Mouse (Mus musculus) kidney, embryonic 14.5 days (tissue): ENCODE results near the gene Top3a. TPM values are rescaled to one million over a fixed set of nuclear protein-coding genes. Genes with fewer than 3 reads are reported as not detected.
A peak's percentile ranks its signal among the peaks of the same experiment; 100 is the strongest.
"Not testable (repeated sequence)": the region's sequence is repeated elsewhere in the genome, so short reads cannot be mapped to it uniquely, and the experiment has no call there.

Experiments
- ATAC-seq: fragments of 200-750 bp; cut with Nextera tagmentation; 2 replicates; pipeline ENCODE4 v1.8.0; 2017; ENCODE audit warnings: moderate number of reproducible peaks, mild to moderate bottlenecking, moderate TSS enrichment, moderate library complexity; ENCODE audit not compliant: low FRiP score, low TSS enrichment
- H3K27ac ChIP-seq: fragments of 300-500 bp; sonication (generic); 2 replicates; pipeline ENCODE4 v1.5.1; 2014; ENCODE audit warnings: low read depth, mild to moderate bottlenecking, low read length, moderate library complexity, mixed read lengths
- H3K27me3 ChIP-seq: fragments of 300-500 bp; sonication (generic); 2 replicates; pipeline ENCODE4 v1.6.1; 2014; ENCODE audit warnings: mild to moderate bottlenecking, low read length; ENCODE audit not compliant: control insufficient read depth, insufficient read depth
- H3K36me3 ChIP-seq: fragments of 300-500 bp; sonication (generic); 2 replicates; pipeline ENCODE4 v1.6.1; 2014; ENCODE audit warnings: low read length, mixed read lengths; ENCODE audit not compliant: control insufficient read depth, insufficient read depth
- H3K4me1 ChIP-seq: fragments of 300-500 bp; sonication (generic); 2 replicates; pipeline ENCODE4 v1.6.1; 2014; ENCODE audit warnings: low read length, mixed read lengths; ENCODE audit not compliant: control insufficient read depth, insufficient read depth
- H3K4me2 ChIP-seq: fragments of 300-500 bp; sonication (generic); replicated peaks from 2 replicates; pipeline ENCODE4 v1.6.1; 2014; ENCODE audit warnings: low read depth, mild to moderate bottlenecking, low read length
- H3K4me3 ChIP-seq: fragments of 300-500 bp; sonication (generic); 2 replicates; pipeline ENCODE4 v1.5.1; 2014; ENCODE audit warnings: mild to moderate bottlenecking, low read length
- H3K9ac ChIP-seq: fragments of 300-500 bp; sonication (generic); 2 replicates; pipeline ENCODE4 v1.6.1; 2014; ENCODE audit warnings: low read depth, mild to moderate bottlenecking, low read length, moderate library complexity
- H3K9me3 ChIP-seq: fragments of 300-500 bp; sonication (generic); 2 replicates; pipeline ENCODE4 v1.6.1; 2016; ENCODE audit warnings: low read length; ENCODE audit not compliant: control insufficient read depth
- WGBS: fragments of 180-500 bp; shearing (Covaris S2); extraction: QIAGEN DNeasy Blood & Tissue Kit; methylation state at CpG from one replicate; pipeline ENCODE4 v1.1.7; 2014; 5-methylcytosine and 5-hydroxymethylcytosine counted together
- polyA plus RNA-seq: library from polyadenylated mRNA; unstranded; fragments of >200 nt; fragmentation: Nextera tagmentation; extraction: Ambion mirVana; gene quantifications from 2 replicates; pipeline ENCODE4 v1.2.1, GENCODE M21; 2014

Top3a gene
- 13.7 and 21.5 TPM in 2 replicates for polyA plus RNA-seq

GRCm38 (mm10) chr11:60776829-60777740 lies at the start of gene Top3a, which contains the start of gene Smcr8:
TSS of gene Top3a (minus strand) at chr11:60777365.
TSS of gene Smcr8 (plus strand) at chr11:60777524.
- H3K4me3 ChIP-seq, result peak within 1 kb of the TSS; percentile 71
- H3K9me3 ChIP-seq, result no peaks in the 10 kb centered on the region
- H3K4me2 ChIP-seq, result peak within 1 kb of the TSS; percentile 68
- peak within 1 kb of the TSS; percentile 72 for H3K9ac ChIP-seq
- no peaks in the 10 kb centered on the region for H3K27me3 ChIP-seq
- peak within 1 kb of the TSS; percentile 49 for H3K27ac ChIP-seq
- ATAC-seq, result peak; percentile 96
- WGBS, result under 1% methylated on average over 62 of the region's 62 CpGs
- peaks cover 45% of the 10 kb centered on the region for H3K4me1 ChIP-seq
- peaks cover 11% of the 10 kb centered on the region for H3K36me3 ChIP-seq

- WGBS, result 67% methylated on average over 1 of the region's 1 CpGs
- H3K4me1 ChIP-seq, result peaks cover 6% of the 10 kb centered on the region
- H3K9ac ChIP-seq, result no peak overlapping the region
- H3K4me3 ChIP-seq, result no peak overlapping the region
- no peak for ATAC-seq
- no peaks in the 10 kb centered on the region for H3K36me3 ChIP-seq
- no peaks in the 10 kb centered on the region for H3K27me3 ChIP-seq
- H3K9me3 ChIP-seq, result no peaks in the 10 kb centered on the region
- no peak overlapping the region for H3K4me2 ChIP-seq
- H3K27ac ChIP-seq, result no peak overlapping the region
Measured at GRCm38 (mm10) chr11:60826700-60827099, 49.5 kb upstream of the Top3a start.

- 77% methylated on average over 3 of the region's 3 CpGs for WGBS
- H3K4me3 ChIP-seq, result no peak overlapping the region
- H3K4me2 ChIP-seq, result no peak overlapping the region
- no peak for ATAC-seq
- H3K27ac ChIP-seq, result no peak overlapping the region
- H3K9ac ChIP-seq, result no peak overlapping the region
- H3K9me3 ChIP-seq, result no peaks in the 10 kb centered on the region
- no peaks in the 10 kb centered on the region for H3K36me3 ChIP-seq
- H3K4me1 ChIP-seq, result no peaks in the 10 kb centered on the region
- H3K27me3 ChIP-seq, result no peaks in the 10 kb centered on the region
Measured at GRCm38 (mm10) chr11:60825191-60825590, 48.0 kb upstream of the Top3a start.

- H3K4me1 ChIP-seq, result no peaks in the 10 kb centered on the region
- no peak overlapping the region for H3K4me2 ChIP-seq
- H3K4me3 ChIP-seq, result no peak overlapping the region
- H3K36me3 ChIP-seq, result no peaks in the 10 kb centered on the region
- 76% methylated on average over 2 of the region's 2 CpGs for WGBS
- ATAC-seq, result no peak
- H3K27me3 ChIP-seq, result no peaks in the 10 kb centered on the region
- H3K9me3 ChIP-seq, result no peaks in the 10 kb centered on the region
- no peak overlapping the region for H3K27ac ChIP-seq
- H3K9ac ChIP-seq, result no peak overlapping the region
Measured at GRCm38 (mm10) chr11:60823771-60824170, 46.6 kb upstream of the Top3a start.

- Histone ChIP-seq H3K27ac (no peak overlapping the region), H3K9me3 (no peaks in the 10 kb centered on the region), H3K4me1 (no peaks in the 10 kb centered on the region), H3K9ac (no peak overlapping the region), H3K36me3 (no peaks in the 10 kb centered on the region), H3K4me2 (no peak overlapping the region), H3K27me3 (no peaks in the 10 kb centered on the region), H3K4me3 (no peak overlapping the region)
- ATAC-seq, result no peak
- WGBS, result 73% methylated on average over 5 of the region's 5 CpGs
Measured at GRCm38 (mm10) chr11:60816398-60816797, 39.2 kb upstream of the Top3a start.

- H3K36me3 ChIP-seq, ATAC-seq, H3K9me3 ChIP-seq, H3K27me3 ChIP-seq: not testable (repeated sequence)
- peak within 1 kb of the TSS; percentile 39 for H3K4me3 ChIP-seq
- peaks cover 14% of the 10 kb centered on the region for H3K4me1 ChIP-seq
- 30% methylated on average over 6 of the region's 6 CpGs for WGBS
- H3K4me2 ChIP-seq, result peak within 1 kb of the TSS; percentile 56
- peak within 1 kb of the TSS; percentile 25 for H3K9ac ChIP-seq
- 0 out of 2 replicates have a peak within 1 kb of the TSS, but pooled peaks have one; percentile 45 for H3K27ac ChIP-seq
Measured at GRCm38 (mm10) chr11:60811618-60812017, 34.5 kb upstream of the Top3a start, which contains the start of gene Shmt1. TSS of gene Shmt1 (minus strand) at chr11:60811718.

GRCm38 (mm10) chr11:60811054-60811460 lies 33.9 kb upstream of the Top3a start:
- Histone ChIP-seq H3K9ac (peak overlapping the region; percentile 25), H3K4me1 (peaks cover 14% of the 10 kb centered on the region), H3K9me3 (no peaks in the 10 kb centered on the region), H3K27me3 (no peaks in the 10 kb centered on the region), H3K27ac (no peak overlapping the region), H3K36me3 (no peaks in the 10 kb centered on the region; the same call in 1 of the 2 replicates), H3K4me3 (peak overlapping the region; percentile 39), H3K4me2 (peak overlapping the region; percentile 56)
- peak; percentile 99 for ATAC-seq
- WGBS, result under 1% methylated on average over 29 of the region's 29 CpGs

- no peaks in the 10 kb centered on the region for H3K9me3 ChIP-seq
- peak overlapping the region; percentile 25; the same call in 1 of the 2 replicates for H3K9ac ChIP-seq
- peak overlapping the region; percentile 45; the same call in 1 of the 2 replicates for H3K27ac ChIP-seq
- H3K36me3 ChIP-seq, result no peaks in the 10 kb centered on the region; the same call in 1 of the 2 replicates
- H3K4me3 ChIP-seq, result peak overlapping the region; percentile 39
- H3K4me2 ChIP-seq, result peak overlapping the region; percentile 56
- WGBS, result 9% methylated on average over 14 of the region's 14 CpGs
- H3K4me1 ChIP-seq, result peaks cover 14% of the 10 kb centered on the region
- 0 out of 2 replicates have a peak, but pooled peaks have one; percentile 2 for ATAC-seq
- H3K27me3 ChIP-seq, result no peaks in the 10 kb centered on the region
Measured at GRCm38 (mm10) chr11:60810046-60810965, 33.1 kb upstream of the Top3a start.
